Mouse (Mus musculus): Measurements from ENCODE around the gene Eln. TPM values are rescaled to one million over a fixed set of nuclear protein-coding genes. Genes with fewer than 3 reads are reported as not detected.
A peak's percentile ranks its signal among the peaks of the same experiment; 100 is the strongest.

The Eln gene
- total RNA-seq, 2 experiments from 2014 or later: 199 to 219 TPM

- no peak for DNase-seq
These were observed 3.1 kb downstream of the Eln start for GRCm38 (mm10) chr5:134743991-134744390.

- peak; percentile 39 for DNase-seq
These were observed 4.8 kb downstream of the Eln start for GRCm38 (mm10) chr5:134742221-134742795.

- no peak for DNase-seq
These were observed 6.4 kb downstream of the Eln start for GRCm38 (mm10) chr5:134740501-134741341.

GRCm38 (mm10) chr5:134739951-134740350 is 7.2 kb downstream of the Eln start:
- no peak for DNase-seq

GRCm38 (mm10) chr5:134734920-134735319 is 12.2 kb downstream of the Eln start:
- no peak for DNase-seq

GRCm38 (mm10) chr5:134734072-134734471 is 13.1 kb downstream of the Eln start:
- DNase-seq: no peak

- DNase-seq: no peak
These were observed 13.9 kb downstream of the Eln start for GRCm38 (mm10) chr5:134733241-134733640.

- no peak for DNase-seq
These were observed 18.0 kb downstream of the Eln start for GRCm38 (mm10) chr5:134729124-134729523.

GRCm38 (mm10) chr5:134728535-134728934 is 18.6 kb downstream of the Eln start:
- DNase-seq: no peak

- no peak for DNase-seq
These were observed 20.0 kb downstream of the Eln start for GRCm38 (mm10) chr5:134727001-134727639.

GRCm38 (mm10) chr5:134725299-134725698 is 21.8 kb downstream of the Eln start:
- DNase-seq: no peak

GRCm38 (mm10) chr5:134720058-134720457 is 27.1 kb downstream of the Eln start:
- DNase-seq: no peak

- no peak for DNase-seq
These were observed 36.0 kb downstream of the Eln start for GRCm38 (mm10) chr5:134711076-134711475.

- peak; percentile 26 for DNase-seq
These were observed 37.8 kb downstream of the Eln start for GRCm38 (mm10) chr5:134709275-134709674.

GRCm38 (mm10) chr5:134704157-134704556 is 43.0 kb downstream of the Eln start:
- DNase-seq: peak; percentile 76

- DNase-seq: no peak
These were observed 51.6 kb downstream of the Eln start for GRCm38 (mm10) chr5:134695539-134695938.

GRCm38 (mm10) chr5:134695082-134695481 is 52.0 kb downstream of the Eln start:
- no peak for DNase-seq

- no peak for DNase-seq
These were observed 54.4 kb downstream of the Eln start for GRCm38 (mm10) chr5:134692704-134693103.

GRCm38 (mm10) chr5:134688718-134689284 is 58.3 kb downstream of the Eln start:
- DNase-seq: peak; percentile 97

- DNase-seq: no peak
These were observed 58.9 kb downstream of the Eln start, which contains the start of gene Limk1 for GRCm38 (mm10) chr5:134688086-134688717. Gene Limk1, minus strand, starts transcription at chr5:134688598.

- no peak for DNase-seq
These were observed 59.9 kb downstream of the Eln start for GRCm38 (mm10) chr5:134687187-134687586.

GRCm38 (mm10) chr5:134686541-134686940 is 60.6 kb downstream of the Eln start:
- DNase-seq: no peak

Measured in gastrocnemius, postnatal 10 days (tissue).